Mouse (Mus musculus) kidney, embryonic 16.5 days (tissue): ENCODE results near the gene AC161166.1. TPM values are rescaled to one million over a fixed set of nuclear protein-coding genes. Genes with fewer than 3 reads are reported as not detected.

Experiments
- ATAC-seq: fragments of 200-750 bp; cut with Nextera tagmentation; 2 replicates; pipeline ENCODE4 v1.8.0; 2017; ENCODE audit warnings: moderate TSS enrichment; ENCODE audit not compliant: low FRiP score, low TSS enrichment
- H3K27ac ChIP-seq: fragments of 300-500 bp; sonication (generic); 2 replicates; pipeline ENCODE4 v1.5.1; 2014; ENCODE audit warnings: low read length
- H3K27me3 ChIP-seq: fragments of 300-500 bp; sonication (generic); 2 replicates; pipeline ENCODE4 v1.6.1; 2014; ENCODE audit warnings: low read length, control low read depth, mixed read lengths; ENCODE audit not compliant: insufficient read depth
- H3K36me3 ChIP-seq: fragments of 300-500 bp; sonication (generic); 2 replicates; pipeline ENCODE4 v1.6.1; 2014; ENCODE audit warnings: low read length, control low read depth, mixed read lengths; ENCODE audit not compliant: insufficient read depth
- H3K4me1 ChIP-seq: fragments of 300-500 bp; sonication (generic); 2 replicates; pipeline ENCODE4 v1.6.1; 2014; ENCODE audit warnings: low read length, control low read depth, mixed read lengths; ENCODE audit not compliant: insufficient read depth
- H3K4me2 ChIP-seq: fragments of 300-500 bp; sonication (generic); replicated peaks from 2 replicates; pipeline ENCODE4 v1.6.1; 2014; ENCODE audit warnings: low read depth, low read length
- H3K4me3 ChIP-seq: fragments of 300-500 bp; sonication (generic); 2 replicates; pipeline ENCODE4 v1.5.1; 2014; ENCODE audit warnings: mild to moderate bottlenecking, low read length
- H3K9ac ChIP-seq: fragments of 300-500 bp; sonication (generic); replicated peaks from 2 replicates; pipeline ENCODE4 v1.6.1; 2014; ENCODE audit warnings: low read length
- H3K9me3 ChIP-seq: fragments of 300-500 bp; sonication (generic); 2 replicates; pipeline ENCODE4 v1.6.1; 2016; ENCODE audit warnings: low read length, control low read depth
- WGBS: fragments of 180-500 bp; shearing (Covaris S2); extraction: QIAGEN DNeasy Blood & Tissue Kit; methylation state at CpG from one replicate; pipeline ENCODE4 v1.1.7; 2014; 5-methylcytosine and 5-hydroxymethylcytosine counted together
- polyA plus RNA-seq: library from polyadenylated mRNA; unstranded; fragments of >200 nt; fragmentation: Nextera tagmentation; extraction: Ambion mirVana; gene quantifications from 2 replicates; pipeline ENCODE4 v1.2.1, GENCODE M21; 2015

AC161166.1 gene
- polyA plus RNA-seq, 1 experiment from 2014 or later, result 0.42 TPM

DNA sequence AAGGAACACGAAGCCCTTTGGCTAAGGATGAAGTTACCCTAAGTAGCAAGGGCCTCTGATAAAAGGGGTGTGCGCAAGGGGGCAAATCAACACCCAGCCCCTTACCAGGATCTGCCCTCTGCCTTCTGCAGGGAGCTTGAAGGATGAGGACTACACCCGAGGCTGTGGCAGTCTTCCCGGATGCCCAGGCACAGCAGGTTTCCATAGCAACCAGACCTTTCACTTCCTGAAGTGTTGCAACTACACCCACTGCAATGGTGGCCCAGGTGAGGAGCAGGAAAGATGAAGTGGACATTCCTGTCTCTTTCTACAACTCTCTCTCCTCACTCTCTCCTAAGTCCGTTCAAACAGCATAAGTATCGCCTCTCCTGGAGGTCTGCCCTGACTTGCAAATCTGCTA is 39.8 kb downstream of the AC161166.1 start:
- H3K4me3 ChIP-seq, result no peak overlapping the region
- H3K9me3 ChIP-seq, result peaks cover 7% of the 10 kb centered on the region; the same call in 1 of the 2 replicates
- H3K27ac ChIP-seq, result no peak overlapping the region
- H3K36me3 ChIP-seq, result peaks cover 13% of the 10 kb centered on the region; the same call in 1 of the 2 replicates
- H3K9ac ChIP-seq, result no peak overlapping the region
- H3K4me2 ChIP-seq, result no peak overlapping the region
- ATAC-seq, result no peak
- WGBS, result 79% methylated on average over 6 of the region's 6 CpGs
- H3K4me1 ChIP-seq, result no peaks in the 10 kb centered on the region
- no peaks in the 10 kb centered on the region for H3K27me3 ChIP-seq

DNA sequence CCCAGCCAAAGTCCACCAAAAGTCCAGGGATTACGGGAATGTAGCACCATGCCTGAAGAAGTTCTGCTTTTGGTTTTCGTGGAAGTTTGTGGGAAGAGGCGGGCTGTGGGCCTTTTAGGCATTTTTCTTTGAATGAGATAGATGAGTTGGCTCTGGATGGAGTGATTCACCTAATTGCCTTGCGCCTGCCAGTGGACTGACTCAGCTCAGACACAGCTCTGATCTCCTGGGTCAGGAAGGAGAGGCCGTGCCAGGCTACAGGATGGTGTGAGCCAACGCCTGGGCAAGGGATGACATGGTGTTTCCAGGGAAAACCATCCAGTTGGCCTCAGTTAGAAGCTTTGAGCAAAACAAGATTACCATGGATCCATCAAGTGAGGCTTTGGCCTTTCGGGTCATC is 41.9 kb downstream of the AC161166.1 start:
- Histone ChIP-seq H3K9me3 (peaks cover 7% of the 10 kb centered on the region; the same call in 1 of the 2 replicates), H3K27ac (no peak overlapping the region), H3K4me3 (no peak overlapping the region), H3K4me2 (no peak overlapping the region), H3K36me3 (peaks cover 14% of the 10 kb centered on the region; the same call in 1 of the 2 replicates), H3K27me3 (no peaks in the 10 kb centered on the region), H3K9ac (no peak overlapping the region), H3K4me1 (no peaks in the 10 kb centered on the region)
- 96% methylated on average over 7 of the region's 7 CpGs for WGBS
- no peak for ATAC-seq

DNA sequence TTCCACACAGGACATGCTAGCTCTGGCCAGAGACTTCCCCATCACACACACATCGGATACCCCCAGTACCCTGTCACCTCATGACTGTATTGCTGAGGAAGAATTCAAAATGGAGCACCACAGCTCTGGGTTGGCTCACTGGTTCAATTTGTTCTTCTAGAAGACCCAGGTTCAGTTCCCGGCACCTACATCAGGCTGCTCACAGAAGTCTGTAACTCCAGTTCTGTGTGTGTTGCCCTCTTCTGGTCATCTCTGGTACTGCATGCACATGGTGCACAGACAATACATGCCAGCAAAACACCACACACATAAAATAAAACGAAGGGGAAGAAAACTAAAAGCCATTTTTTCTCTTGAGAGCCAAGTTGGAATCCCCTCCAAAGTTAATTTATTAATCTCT is 43.1 kb downstream of the AC161166.1 start:
- WGBS, result 87% methylated on average over 3 of the region's 3 CpGs
- peaks cover 7% of the 10 kb centered on the region; the same call in 1 of the 2 replicates for H3K9me3 ChIP-seq
- H3K9ac ChIP-seq, result no peak overlapping the region
- ATAC-seq, result no peak
- no peaks in the 10 kb centered on the region for H3K27me3 ChIP-seq
- H3K4me1 ChIP-seq, result 0 out of 2 replicates have a peak, but pooled peaks cover 1% of the 10 kb centered on the region
- H3K4me3 ChIP-seq, result no peak overlapping the region
- peaks cover 14% of the 10 kb centered on the region; the same call in 1 of the 2 replicates for H3K36me3 ChIP-seq
- H3K4me2 ChIP-seq, result no peak overlapping the region
- no peak overlapping the region for H3K27ac ChIP-seq

DNA sequence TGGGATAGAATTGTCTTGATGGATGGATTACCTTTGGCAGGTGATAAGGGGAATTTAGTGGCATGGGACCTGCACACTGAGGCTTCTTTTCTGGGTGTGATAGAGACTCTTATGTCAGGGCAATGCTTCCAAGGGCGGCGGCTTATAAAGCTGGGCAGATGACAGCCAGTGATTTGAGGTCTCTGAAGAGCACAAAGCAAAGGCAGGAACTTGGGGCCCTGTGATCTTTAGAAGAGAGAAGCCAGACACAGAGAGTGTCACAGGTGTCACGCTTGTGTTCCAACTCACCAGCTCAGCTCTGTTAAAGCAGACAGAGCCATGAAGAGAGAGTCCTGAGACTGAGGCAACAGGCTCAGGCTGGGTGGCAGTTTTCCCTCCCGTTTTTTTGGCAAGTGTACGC is 44.4 kb downstream of the AC161166.1 start:
- no peak overlapping the region for H3K9ac ChIP-seq
- peaks cover 13% of the 10 kb centered on the region; the same call in 1 of the 2 replicates for H3K36me3 ChIP-seq
- no peak overlapping the region for H3K27ac ChIP-seq
- H3K27me3 ChIP-seq, result no peaks in the 10 kb centered on the region
- H3K4me1 ChIP-seq, result peaks cover 9% of the 10 kb centered on the region
- no peak overlapping the region for H3K4me3 ChIP-seq
- no peak overlapping the region for H3K4me2 ChIP-seq
- peaks cover 6% of the 10 kb centered on the region; the same call in 1 of the 2 replicates for H3K9me3 ChIP-seq
- ATAC-seq, result no peak
- WGBS, result 82% methylated on average over 5 of the region's 5 CpGs

DNA sequence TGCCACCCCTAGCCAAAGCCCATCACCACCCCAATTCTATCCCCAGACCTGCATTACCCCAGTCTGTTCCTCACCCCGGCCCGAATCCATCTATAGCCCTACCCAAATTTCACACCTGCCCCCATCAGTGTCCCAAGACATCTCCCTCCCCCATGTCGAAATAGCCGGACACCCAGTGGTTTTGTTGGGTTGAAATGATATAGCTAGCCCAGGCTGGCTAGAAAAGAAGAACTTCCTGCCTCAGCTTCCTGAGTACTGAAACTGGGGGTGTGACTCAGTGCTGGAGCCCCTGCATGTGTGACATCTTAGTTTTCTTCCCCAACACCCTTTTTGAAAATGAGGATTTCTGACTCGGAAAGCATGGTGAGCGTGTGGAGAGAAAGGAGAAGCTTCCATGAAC is 45.4 kb downstream of the AC161166.1 start:
- Histone ChIP-seq H3K9me3 (peaks cover 3% of the 10 kb centered on the region; the same call in 1 of the 2 replicates), H3K4me3 (no peak overlapping the region), H3K4me2 (no peak overlapping the region), H3K9ac (no peak overlapping the region), H3K36me3 (peaks cover 7% of the 10 kb centered on the region; the same call in 1 of the 2 replicates), H3K27ac (no peak overlapping the region), H3K27me3 (no peaks in the 10 kb centered on the region), H3K4me1 (peaks cover 16% of the 10 kb centered on the region)
- ATAC-seq, result no peak
- 87% methylated on average over 6 of the region's 6 CpGs for WGBS

DNA sequence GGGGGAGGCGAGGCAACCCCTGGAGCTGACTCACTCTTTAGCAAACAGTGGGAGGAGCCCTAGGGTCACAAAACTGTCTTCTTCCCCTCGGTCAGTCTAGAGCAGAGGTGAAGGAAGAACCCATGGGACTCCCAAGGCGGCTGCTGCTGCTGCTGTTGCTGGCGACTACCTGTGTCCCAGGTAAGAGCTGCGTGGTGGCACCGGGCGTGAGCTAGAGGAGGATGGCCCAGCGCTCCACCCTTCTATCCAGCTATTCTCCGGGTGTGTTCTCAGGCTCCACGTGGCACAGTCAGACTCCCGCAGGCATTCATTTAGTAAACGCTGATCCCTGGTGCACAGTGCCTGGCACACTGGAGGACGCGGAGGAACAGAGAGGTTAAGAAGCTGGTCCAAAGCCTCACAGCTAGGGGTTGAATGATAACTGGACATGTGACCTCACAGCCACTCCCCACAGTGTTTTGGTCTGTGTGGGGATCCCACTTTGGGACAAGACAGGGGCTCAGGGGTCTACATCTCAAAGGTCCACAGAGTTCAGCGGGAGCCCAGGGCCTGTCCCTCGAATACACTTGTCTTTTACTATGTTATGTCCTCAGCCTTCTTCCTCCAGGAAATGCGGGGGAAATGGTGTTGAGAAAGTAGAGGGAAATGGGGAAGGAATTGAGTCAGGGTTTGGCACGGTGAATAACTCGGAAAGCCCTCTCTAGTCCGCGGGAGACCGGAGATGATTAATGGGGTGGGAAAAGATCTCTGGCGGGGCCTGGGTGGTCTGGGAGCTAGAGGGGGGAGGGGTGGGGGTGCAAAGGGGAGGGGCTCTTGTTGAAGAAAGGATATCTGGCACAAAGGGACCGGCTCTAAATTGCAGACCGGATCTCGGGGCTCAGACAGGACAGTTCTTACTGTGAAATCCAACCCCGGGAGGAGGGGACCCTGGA is 49.6 kb downstream of the AC161166.1 start, which contains the start of gene Plaur:
Gene Plaur (plus strand): TSS at position 97 of the 932 bp plus-strand sequence.
- ATAC-seq, result peak; percentile 77
- Histone ChIP-seq H3K27ac (peak within 1 kb of the TSS; percentile 88), H3K4me3 (peak within 1 kb of the TSS; percentile 45), H3K27me3 (no peaks in the 10 kb centered on the region), H3K4me1 (peaks cover 21% of the 10 kb centered on the region), H3K4me2 (peak within 1 kb of the TSS; percentile 66), H3K36me3 (0 out of 2 replicates have a peak, but pooled peaks cover 3% of the 10 kb centered on the region), H3K9ac (peak within 1 kb of the TSS; percentile 54), H3K9me3 (no peaks in the 10 kb centered on the region)
- WGBS, result 4% methylated on average over 26 of the region's 27 CpGs

DNA sequence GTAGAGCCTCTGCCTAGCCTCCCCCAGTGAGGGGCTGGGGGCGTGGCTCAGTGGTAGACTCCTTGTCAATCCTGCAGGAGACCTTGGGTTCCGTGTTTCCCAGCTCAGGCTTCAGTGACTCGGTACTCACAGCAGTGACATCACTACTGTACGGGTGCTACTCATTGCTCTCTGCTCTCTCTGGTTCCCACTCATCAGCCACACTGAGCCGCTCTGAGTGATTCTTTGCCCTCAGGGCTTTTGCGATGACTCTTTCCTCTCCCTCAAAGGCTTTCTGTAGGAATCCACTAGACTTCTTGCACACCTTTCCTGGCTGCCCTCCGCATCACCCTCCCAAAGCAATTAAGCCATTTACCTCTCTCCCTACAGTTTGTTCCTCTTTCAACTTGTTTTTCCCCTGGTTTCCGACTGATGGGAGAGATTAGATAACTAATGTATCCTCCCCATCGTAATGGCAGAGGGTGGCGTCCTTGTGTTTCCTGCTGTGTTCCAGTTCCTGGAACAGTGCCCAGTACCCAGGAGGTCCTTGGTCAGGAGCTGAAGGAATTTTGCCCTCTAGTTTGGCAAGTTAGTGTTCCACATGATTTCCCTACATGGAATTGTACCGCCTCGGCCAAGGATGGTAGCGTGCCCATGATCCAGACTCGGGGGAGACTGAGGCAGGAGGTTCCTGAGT is 50.7 kb downstream of the AC161166.1 start:
- Histone ChIP-seq H3K4me3 (no peak overlapping the region), H3K9ac (no peak overlapping the region), H3K4me1 (peaks cover 21% of the 10 kb centered on the region), H3K4me2 (peak overlapping the region; percentile 14; the same call in 1 of the 2 replicates), H3K27ac (peak overlapping the region; percentile 70), H3K27me3 (no peaks in the 10 kb centered on the region), H3K36me3 (no peaks in the 10 kb centered on the region), H3K9me3 (no peaks in the 10 kb centered on the region)
- WGBS, result 46% methylated on average over 14 of the region's 14 CpGs
- peak; percentile 32; the same call in 1 of the 2 replicates for ATAC-seq

Other genes with a start within 250 kb of the AC161166.1 start
- 12.1 and 14.1 TPM in 2 replicates for gene Zfp93, start 242.0 kb downstream of the AC161166.1 start, polyA plus RNA-seq
- gene Zfp61, start 211.2 kb downstream of the AC161166.1 start, polyA plus RNA-seq, result 43.5 and 44.0 TPM in 2 replicates
- 12.8 and 13.9 TPM in 2 replicates for gene Zfp94, start 195.8 kb downstream of the AC161166.1 start, polyA plus RNA-seq
- gene Tescl, start 178.5 kb downstream of the AC161166.1 start, polyA plus RNA-seq, result 0.19 and 0.42 TPM in 2 replicates
- gene Lypd5, start 163.3 kb downstream of the AC161166.1 start, polyA plus RNA-seq, result not detected in 2 replicates
- 4.4 and 4.9 TPM in 2 replicates for gene Kcnn4, start 142.2 kb downstream of the AC161166.1 start, polyA plus RNA-seq
- 28.3 and 31.9 TPM in 2 replicates for gene Smg9, start 112.8 kb downstream of the AC161166.1 start, polyA plus RNA-seq
- gene Irgc1, start 60.2 kb downstream of the AC161166.1 start, polyA plus RNA-seq, result not detected in 2 replicates
- gene Plaur, start 50.0 kb downstream of the AC161166.1 start, polyA plus RNA-seq, result 16.3 and 18.5 TPM in 2 replicates
- 4.3 and 6.6 TPM in 2 replicates for gene Cadm4, start 30.4 kb downstream of the AC161166.1 start, polyA plus RNA-seq
- gene Zfp428, start 5.4 kb downstream of the AC161166.1 start, polyA plus RNA-seq, result 60.5 and 67.6 TPM in 2 replicates
- 7.2 and 7.8 TPM in 2 replicates for gene Irgq, start 18.2 kb upstream of the AC161166.1 start, polyA plus RNA-seq
- gene Pinlyp, start 33.7 kb upstream of the AC161166.1 start, polyA plus RNA-seq, result 0.64 and 1.0 TPM in 2 replicates
- gene Xrcc1, start 33.8 kb upstream of the AC161166.1 start, polyA plus RNA-seq, result 159 and 164 TPM in 2 replicates
- gene Ethe1, start 75.1 kb upstream of the AC161166.1 start, polyA plus RNA-seq, result 53.0 and 55.2 TPM in 2 replicates
- gene Zfp575, start 75.2 kb upstream of the AC161166.1 start, polyA plus RNA-seq, result 3.8 and 3.9 TPM in 2 replicates
- 0.14 and 0.22 TPM in 2 replicates for gene Phldb3, start 98.3 kb upstream of the AC161166.1 start, polyA plus RNA-seq
- gene Lypd3, start 124.1 kb upstream of the AC161166.1 start, polyA plus RNA-seq, result 0.75 and 1.0 TPM in 2 replicates
- 0.20 TPM in 1 of 2 replicates, not detected in the other for gene Tex101, start 164.2 kb upstream of the AC161166.1 start, polyA plus RNA-seq
- not detected in 2 replicates for gene BC049730, start 196.8 kb upstream of the AC161166.1 start, polyA plus RNA-seq
- not detected in 2 replicates for gene Gm4763, start 214.5 kb upstream of the AC161166.1 start, polyA plus RNA-seq
- gene Cd177, start 247.9 kb upstream of the AC161166.1 start, polyA plus RNA-seq, result 0.30 and 0.61 TPM in 2 replicates